ENCODE assay signal across 28 mouse cellular contexts in genomic region chr2:35157836-35158235, GRCm38 (mm10). TPM values are rescaled to one million over a fixed set of nuclear protein-coding genes. Genes with fewer than 3 reads are reported as not detected.
DNase-seq lines count a peak whose midpoint lies in the region; ATAC-seq and TF ChIP-seq lines count a peak whose summit lies in the region.
"Had no signal": no experiment of that assay in that cellular context is flagged by ENCODE, and none has a peak within 500 bp of the region (broad histone marks: within the 10 kb centered on the region; RNA-seq: fewer than 3 reads in every experiment).

No protein-coding gene starts in this region.

- peaks cover 16% of the 10 kb centered on the region for H3K36me3 ChIP-seq in heart, embryonic 11.5 days (ENCODE audit: control insufficient read depth, insufficient read depth, low read length)
- H3K36me3 ChIP-seq in heart, embryonic 15.5 days: peaks cover 65% of the 10 kb centered on the region
- peaks cover 16% of the 10 kb centered on the region for H3K36me3 ChIP-seq in liver, adult 2 months (ENCODE audit: control insufficient read depth, insufficient read depth, low read length)

- intact Hi-C loops in heart, postnatal 14 days (cut with DNase I): no loop called here

- H3K79me2 ChIP-seq in liver, adult 2 months (ENCODE audit: control insufficient read depth, insufficient read depth, low read length): no peaks in the 10 kb centered on the region

- peak overlapping the region; percentile 59; the same call in 1 of the 2 replicates for H3K27ac ChIP-seq in heart, embryonic 11.5 days (ENCODE audit: low read depth, low read length)
- peak overlapping the region; percentile 61 for H3K27ac ChIP-seq in heart, embryonic 15.5 days
- H3K27ac ChIP-seq in liver, adult 2 months (replicated peaks; ENCODE audit: insufficient read depth, low read depth, low read length): peak overlapping the region; percentile 93
- H3K27ac ChIP-seq: embryonic facial prominence, embryonic 10.5 days; embryonic facial prominence, embryonic 13.5 days; forebrain, embryonic 12.5 days; forebrain, embryonic 15.5 days; hindbrain, embryonic 10.5 days; hindbrain, embryonic 13.5 days; intestine, embryonic 15.5 days had no signal

- H3K9me3 ChIP-seq in heart, embryonic 11.5 days (replicated peaks; ENCODE audit: control insufficient read depth, low read length): no peaks in the 10 kb centered on the region
- no peaks in the 10 kb centered on the region for H3K9me3 ChIP-seq in heart, embryonic 15.5 days (replicated peaks)
- H3K9me3 ChIP-seq: embryonic facial prominence, embryonic 10.5 days; embryonic facial prominence, embryonic 13.5 days; forebrain, embryonic 12.5 days; forebrain, embryonic 15.5 days; hindbrain, embryonic 10.5 days; hindbrain, embryonic 13.5 days; intestine, embryonic 15.5 days had no signal

- no peaks in the 10 kb centered on the region for H3K27me3 ChIP-seq in heart, embryonic 11.5 days (ENCODE audit: control insufficient read depth, insufficient read depth, low read length)
- no peaks in the 10 kb centered on the region for H3K27me3 ChIP-seq in heart, embryonic 15.5 days
- H3K27me3 ChIP-seq in liver, adult 2 months (ENCODE audit: control insufficient read depth, insufficient read depth, low read length): no peaks in the 10 kb centered on the region
- H3K27me3 ChIP-seq: embryonic facial prominence, embryonic 13.5 days; forebrain, embryonic 12.5 days; forebrain, embryonic 15.5 days; hindbrain, embryonic 13.5 days; intestine, embryonic 15.5 days had no signal

- DNase-seq in heart, postnatal 4 days: no peak
- no peak for DNase-seq in heart, postnatal 14 days
- DNase-seq in liver, adult 2 months (ENCODE audit: extremely low read depth, low read depth, low spot score): peak; percentile 89
- DNase-seq in liver: no peak
- peak; percentile 37 for DNase-seq in lung, postnatal 25 days (ENCODE audit: low spot score)
- no peak for DNase-seq in lung, postnatal 4 days
- DNase-seq: adrenal gland, adult 8-10 months; adrenal gland, postnatal 25 days; cerebellum, adult 11-12 months; cerebellum, adult 8-10 months; cerebellum, postnatal 10 days; cerebellum, postnatal 36 days; embryo, embryonic 11 days; gastrocnemius, postnatal 25 days; heart, adult 18-20 months had no signal

- TF ChIP-seq CTCF in liver, adult 2 months (IDR thresholded peaks at IDR 0.05; ENCODE audit: low read depth, low read length): no peak

- WGBS in heart, embryonic 11.5 days (ENCODE audit: insufficient replicate concordance): 74% methylated on average over 7 of the region's 7 CpGs
- WGBS in heart, embryonic 15.5 days: 64% methylated on average over 7 of the region's 7 CpGs
- 31% methylated on average over 7 of the region's 7 CpGs for WGBS in liver, adult 2 months

- TF ChIP-seq POLR2A in liver, adult 2 months (IDR thresholded peaks at IDR 0.05; ENCODE audit: extremely low read depth, insufficient read depth, low read length): no peak

- no peak for ATAC-seq in heart, embryonic 11.5 days (replicated peaks; ENCODE audit: insufficient number of reproducible peaks, low FRiP score, low TSS enrichment)
- no peak for ATAC-seq in heart, embryonic 15.5 days (replicated peaks; ENCODE audit: insufficient number of reproducible peaks, insufficient read depth, low FRiP score, low read depth)
- ATAC-seq: activated CD4-positive, CD25-positive, alpha-beta regulatory T cell, adult 4 months; forebrain, embryonic 15.5 days; hindbrain, embryonic 16.5 days; intestine, embryonic 15.5 days had no signal

- H3K4me3 ChIP-seq in heart, embryonic 11.5 days (ENCODE audit: low read depth, low read length): no peak overlapping the region
- no peak overlapping the region for H3K4me3 ChIP-seq in heart, embryonic 15.5 days
- H3K4me3 ChIP-seq in liver, adult 2 months (ENCODE audit: insufficient read depth, low read depth, low read length): no peak overlapping the region
- H3K4me3 ChIP-seq: embryonic facial prominence, embryonic 10.5 days; embryonic facial prominence, embryonic 13.5 days; erythroblast, embryonic 14.5 days; forebrain, embryonic 12.5 days; forebrain, embryonic 15.5 days; hindbrain, embryonic 10.5 days; hindbrain, embryonic 13.5 days; intestine, embryonic 15.5 days had no signal

- H3K9ac ChIP-seq in heart, embryonic 11.5 days (ENCODE audit: low read depth, low read length): no peak overlapping the region
- no peak overlapping the region for H3K9ac ChIP-seq in heart, embryonic 15.5 days
- H3K9ac ChIP-seq in liver, adult 2 months (ENCODE audit: low read depth, low read length): peak overlapping the region; percentile 15
- H3K9ac ChIP-seq: embryonic facial prominence, embryonic 13.5 days; forebrain, embryonic 12.5 days; forebrain, embryonic 15.5 days; hindbrain, embryonic 13.5 days; intestine, embryonic 15.5 days had no signal

- H3K4me1 ChIP-seq in heart, embryonic 11.5 days (ENCODE audit: control insufficient read depth, insufficient read depth, low read length): no peaks in the 10 kb centered on the region; the same call in 1 of the 2 replicates
- H3K4me1 ChIP-seq in heart, embryonic 15.5 days (replicated peaks): peaks cover 23% of the 10 kb centered on the region
- peaks cover 20% of the 10 kb centered on the region for H3K4me1 ChIP-seq in liver, adult 2 months (ENCODE audit: control insufficient read depth, insufficient read depth, low read length)
- H3K4me1 ChIP-seq: embryonic facial prominence, embryonic 10.5 days; embryonic facial prominence, embryonic 13.5 days; forebrain, embryonic 12.5 days; forebrain, embryonic 15.5 days; hindbrain, embryonic 10.5 days; hindbrain, embryonic 13.5 days; intestine, embryonic 15.5 days had no signal

- H3K4me2 ChIP-seq in heart, embryonic 11.5 days: no peak overlapping the region
- H3K4me2 ChIP-seq in heart, embryonic 15.5 days: no peak overlapping the region
- H3K4me2 ChIP-seq: embryonic facial prominence, embryonic 13.5 days; forebrain, embryonic 12.5 days; forebrain, embryonic 15.5 days; hindbrain, embryonic 13.5 days; intestine, embryonic 15.5 days had no signal

RNA-seq across cellular contexts. Expression of gene Rab14, which starts 43.1 kb away (rescaled TPM):
- polyA plus RNA-seq in heart, embryonic 11.5 days (2014; fragmentation: Nextera tagmentation; extraction: Ambion mirVana): 212 and 239 TPM in 2 replicates
- 100 to 1,000 TPM; 154 to 165 TPM for total RNA-seq in heart, postnatal 4 days (2021)
- 238 and 318 TPM in 2 replicates for polyA plus RNA-seq in heart, embryonic 15.5 days (2015; fragmentation: Nextera tagmentation; extraction: Ambion mirVana)
- total RNA-seq in heart, postnatal 14 days (2021): 100 to 1,000 TPM; 134 to 139 TPM
- 109 and 112 TPM in 2 replicates for total RNA-seq in liver, adult 2 months (2014; rRNA removed)
- 246 and 305 TPM in 2 replicates for polyA plus RNA-seq in liver, adult 2 months (2012; rRNA removed)

RNA-seq across cellular contexts. Expression of gene Cntrl, which starts 48.5 kb away (rescaled TPM):
- polyA plus RNA-seq in heart, embryonic 11.5 days (2014; fragmentation: Nextera tagmentation; extraction: Ambion mirVana): 18.9 and 23.0 TPM in 2 replicates
- 10 to 100 TPM; 14.5 to 14.8 TPM for total RNA-seq in heart, postnatal 4 days (2021)
- 14.4 and 18.0 TPM in 2 replicates for polyA plus RNA-seq in heart, embryonic 15.5 days (2015; fragmentation: Nextera tagmentation; extraction: Ambion mirVana)
- 1 to 10 TPM; 8.7 to 9.2 TPM for total RNA-seq in heart, postnatal 14 days (2021)
- 13.0 and 22.8 TPM in 2 replicates for total RNA-seq in liver, adult 2 months (2014; rRNA removed)
- polyA plus RNA-seq in liver, adult 2 months (2012; rRNA removed): 4.9 and 6.1 TPM in 2 replicates

RNA-seq across cellular contexts. Expression of gene AI182371, which starts 56.5 kb away (rescaled TPM):
- 0.34 and 0.99 TPM in 2 replicates for polyA plus RNA-seq in heart, embryonic 11.5 days (2014; fragmentation: Nextera tagmentation; extraction: Ambion mirVana)
- under 1 TPM; 0.16 to 0.21 TPM for total RNA-seq in heart, postnatal 4 days (2021)
- polyA plus RNA-seq in heart, embryonic 15.5 days (2015; fragmentation: Nextera tagmentation; extraction: Ambion mirVana): 0.19 and 0.58 TPM in 2 replicates
- total RNA-seq in heart, postnatal 14 days (2021): under 1 TPM; 0.12 to 0.22 TPM
- 471 and 592 TPM in 2 replicates for total RNA-seq in liver, adult 2 months (2014; rRNA removed)
- polyA plus RNA-seq in liver, adult 2 months (2012; rRNA removed): 124 and 129 TPM in 2 replicates
- total RNA-seq: gastrocnemius, postnatal 25 days; heart, adult 18-20 months; heart, postnatal 25 days had no signal
- polyA plus RNA-seq: erythroblast, embryonic 14.5 days; hindbrain, embryonic 13.5 days had no signal

Comparison
In these comparisons a context has a peak if more than half of its experiments do, and no peak if none do; other contexts are left out.
1. DNase-seq: peak in liver, adult 2 months (single experiment) and lung, postnatal 25 days (single experiment); none in heart, postnatal 4 days (single experiment), heart, postnatal 14 days (0 of 2), liver (single experiment) and lung, postnatal 4 days (0 of 2).
2. RNA of gene AI182371, which starts 56.5 kb away (total RNA-seq): 471 to 592 TPM in liver, adult 2 months; 0.12 to 0.22 TPM in heart, postnatal 14 days and 0.16 to 0.21 TPM in heart, postnatal 4 days; every median in the first group is over 100 times any median in the second.
3. Peak in every context shown above with its lines, with median percentiles within 50 percentile points of each other: H3K27ac ChIP-seq.